Mouse (Mus musculus): ENCODE measurements around the gene Nkd1.

- TF ChIP-seq CTCF (IDR thresholded peaks at IDR 0.05; ENCODE audit: low read depth, low read length) (no peak), POLR2A (IDR thresholded peaks at IDR 0.05; ENCODE audit: insufficient read depth, low read length) (no peak)
Measured at GRCm38 (mm10) chr8:88520381-88520780, 773 bp upstream of the Nkd1 start.
